Mouse (Mus musculus): ENCODE measurements around the gene Prmt7.

DNA sequence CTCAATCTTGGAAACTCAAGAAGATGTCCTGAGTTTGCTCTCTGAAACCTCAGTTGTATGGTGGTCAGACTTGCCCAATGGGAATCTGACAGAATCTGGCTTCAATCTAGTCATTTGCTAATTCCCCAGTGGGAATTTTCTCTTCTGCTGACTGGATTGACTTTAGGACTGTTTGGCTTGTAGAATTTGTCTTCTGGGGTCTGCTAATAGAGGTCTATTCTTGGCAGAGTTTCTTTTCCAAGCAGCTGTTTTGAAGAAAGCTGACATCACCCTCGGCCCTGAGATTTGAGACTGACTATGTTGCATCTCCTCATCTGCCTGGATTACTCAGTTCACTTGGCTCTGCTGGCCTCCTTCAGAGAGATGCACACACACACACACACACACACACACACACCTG lies 88.1 kb downstream of the Prmt7 start:
- TF ChIP-seq GATA1 (IDR thresholded peaks at IDR 0.05; ENCODE audit: borderline replicate concordance, low read length) (no peak), FLI1 (IDR thresholded peaks at IDR 0.05; ENCODE audit: low read length) (no peak)
